Mouse (Mus musculus) embryonic facial prominence, embryonic 15.5 days (tissue): Measurements from ENCODE around the gene Inhbb. TPM values are rescaled to one million over a fixed set of nuclear protein-coding genes. Genes with fewer than 3 reads are reported as not detected.

ENCODE experiments used
- ATAC-seq: fragments of 200-750 bp; cut with Nextera tagmentation; 2 replicates; pipeline ENCODE4 v1.8.0; 2017; ENCODE audit warnings: low read depth, moderate TSS enrichment; ENCODE audit not compliant: insufficient number of reproducible peaks, low FRiP score, low TSS enrichment
- H3K27ac ChIP-seq: fragments of 300-500 bp; sonication (generic); replicated peaks from 2 replicates; pipeline ENCODE4 v1.5.1; 2015; ENCODE audit warnings: mild to moderate bottlenecking, inconsistent platforms
- H3K27me3 ChIP-seq: fragments of 300-500 bp; sonication (generic); 2 replicates; pipeline ENCODE4 v1.6.1; 2015; ENCODE audit warnings: inconsistent platforms
- H3K36me3 ChIP-seq: fragments of 300-500 bp; sonication (generic); 2 replicates; pipeline ENCODE4 v1.6.1; 2015; ENCODE audit warnings: mild to moderate bottlenecking, inconsistent platforms
- H3K4me1 ChIP-seq: fragments of 300-500 bp; sonication (generic); 2 replicates; pipeline ENCODE4 v1.6.1; 2015; ENCODE audit warnings: inconsistent platforms
- H3K4me2 ChIP-seq: fragments of 300-500 bp; sonication (generic); replicated peaks from 2 replicates; pipeline ENCODE4 v1.6.1; 2015; ENCODE audit warnings: mild to moderate bottlenecking, inconsistent platforms
- H3K4me3 ChIP-seq: fragments of 300-500 bp; sonication (generic); replicated peaks from 2 replicates; pipeline ENCODE4 v1.5.1; 2015; ENCODE audit warnings: mild to moderate bottlenecking, inconsistent platforms
- H3K9ac ChIP-seq: fragments of 300-500 bp; sonication (generic); 2 replicates; pipeline ENCODE4 v1.6.1; 2015; ENCODE audit warnings: inconsistent platforms
- H3K9me3 ChIP-seq: fragments of 300-500 bp; sonication (generic); replicated peaks from 2 replicates; pipeline ENCODE4 v1.6.1; 2016; ENCODE audit warnings: inconsistent platforms
- whole genome bisulfite sequencing: fragments of 180-500 bp; shearing (Covaris S2); methylation state at CpG from one replicate; pipeline ENCODE4 v1.1.7; 2015; 5-methylcytosine and 5-hydroxymethylcytosine counted together
- polyA plus RNA-seq: library from polyadenylated mRNA; unstranded; fragments of >200 nt; fragmentation: Nextera tagmentation; extraction: Ambion mirVana; gene quantifications from 2 replicates; pipeline ENCODE4 v1.2.1, GENCODE M21; 2015

Gene Inhbb
- polyA plus RNA-seq, 1 experiment from 2014 or later: 1.6 TPM

DNA sequence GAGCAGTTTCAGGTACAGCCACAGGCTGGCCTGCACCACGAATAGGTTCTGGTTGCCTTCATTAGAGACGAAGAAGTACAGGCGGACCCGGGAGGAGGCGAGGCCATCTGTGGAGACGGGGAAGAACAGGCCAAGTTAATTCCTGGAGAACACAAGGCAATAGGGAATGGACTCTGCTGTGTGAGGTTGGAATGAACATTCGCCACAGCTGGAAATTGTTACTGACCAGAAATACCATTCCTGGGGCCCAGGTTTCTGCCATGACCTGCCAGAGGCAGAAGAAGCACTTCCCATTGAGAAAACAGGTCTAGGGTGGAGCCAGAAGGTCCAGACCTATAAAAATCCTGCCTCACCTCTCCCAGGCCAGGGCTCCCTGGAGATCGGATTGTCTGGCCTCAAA, 4.1 kb downstream of the Inhbb start:
- no peaks in the 10 kb centered on the region for H3K9me3 ChIP-seq
- H3K36me3 ChIP-seq: no peaks in the 10 kb centered on the region
- H3K27me3 ChIP-seq: peaks cover 67% of the 10 kb centered on the region
- H3K4me2 ChIP-seq: no peak overlapping the region
- peaks cover 41% of the 10 kb centered on the region for H3K4me1 ChIP-seq
- no peak overlapping the region for H3K27ac ChIP-seq
- H3K4me3 ChIP-seq: no peak overlapping the region
- 46% methylated on average over 8 of the region's 8 CpGs for WGBS
- H3K9ac ChIP-seq: no peak overlapping the region
- ATAC-seq: no peak

- peaks cover 63% of the 10 kb centered on the region for H3K27me3 ChIP-seq
- H3K4me3 ChIP-seq: no peak overlapping the region
- H3K4me2 ChIP-seq: no peak overlapping the region
- H3K36me3 ChIP-seq: no peaks in the 10 kb centered on the region
- WGBS: 78% methylated on average over 20 of the region's 20 CpGs
- no peak overlapping the region for H3K27ac ChIP-seq
- ATAC-seq: no peak
- H3K4me1 ChIP-seq: peaks cover 38% of the 10 kb centered on the region
- H3K9me3 ChIP-seq: no peaks in the 10 kb centered on the region
- H3K9ac ChIP-seq: no peak overlapping the region
Observed at GRCm38 (mm10) chr1:119417542-119417941, 4.5 kb downstream of the Inhbb start.

DNA sequence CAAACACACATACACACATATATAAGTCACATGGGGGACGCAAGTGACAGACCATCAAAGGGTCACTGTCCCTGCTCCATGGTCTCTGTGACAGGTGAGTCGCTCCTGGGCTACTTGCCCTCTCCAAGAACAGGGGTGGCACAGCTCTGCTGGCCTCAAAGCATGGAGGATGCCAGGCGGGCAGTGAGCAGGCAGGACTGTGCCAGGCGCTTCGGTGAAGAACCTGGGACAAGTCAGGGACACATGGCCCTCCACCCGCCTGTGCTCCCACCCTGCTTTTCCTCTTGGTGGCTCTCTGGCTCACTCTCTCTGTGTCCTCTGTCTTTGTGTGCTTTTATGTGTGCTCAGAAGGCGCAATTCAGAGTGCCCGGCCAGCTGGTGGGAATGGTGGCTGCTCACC, 5.4 kb downstream of the Inhbb start:
- no peak overlapping the region for H3K4me3 ChIP-seq
- no peaks in the 10 kb centered on the region for H3K9me3 ChIP-seq
- 90% methylated on average over 8 of the region's 8 CpGs for WGBS
- H3K4me1 ChIP-seq: peaks cover 28% of the 10 kb centered on the region
- H3K27ac ChIP-seq: no peak overlapping the region
- H3K36me3 ChIP-seq: no peaks in the 10 kb centered on the region
- no peak overlapping the region for H3K9ac ChIP-seq
- ATAC-seq: no peak
- peaks cover 54% of the 10 kb centered on the region for H3K27me3 ChIP-seq
- no peak overlapping the region for H3K4me2 ChIP-seq

- no peak overlapping the region for H3K4me3 ChIP-seq
- no peaks in the 10 kb centered on the region for H3K9me3 ChIP-seq
- peaks cover 24% of the 10 kb centered on the region for H3K4me1 ChIP-seq
- H3K4me2 ChIP-seq: no peak overlapping the region
- peaks cover 49% of the 10 kb centered on the region for H3K27me3 ChIP-seq
- no peak overlapping the region for H3K9ac ChIP-seq
- 81% methylated on average over 7 of the region's 7 CpGs for WGBS
- no peak for ATAC-seq
- no peaks in the 10 kb centered on the region for H3K36me3 ChIP-seq
- no peak overlapping the region for H3K27ac ChIP-seq
Observed at GRCm38 (mm10) chr1:119416177-119416576, 5.9 kb downstream of the Inhbb start.

GRCm38 (mm10) chr1:119415151-119415550, 6.9 kb downstream of the Inhbb start:
- Histone ChIP-seq H3K9me3 (no peaks in the 10 kb centered on the region), H3K9ac (no peak overlapping the region), H3K4me2 (no peak overlapping the region), H3K27me3 (peaks cover 46% of the 10 kb centered on the region), H3K4me3 (no peak overlapping the region), H3K4me1 (peaks cover 14% of the 10 kb centered on the region), H3K27ac (no peak overlapping the region), H3K36me3 (no peaks in the 10 kb centered on the region)
- WGBS: 74% methylated on average over 8 of the region's 8 CpGs
- ATAC-seq: no peak

DNA sequence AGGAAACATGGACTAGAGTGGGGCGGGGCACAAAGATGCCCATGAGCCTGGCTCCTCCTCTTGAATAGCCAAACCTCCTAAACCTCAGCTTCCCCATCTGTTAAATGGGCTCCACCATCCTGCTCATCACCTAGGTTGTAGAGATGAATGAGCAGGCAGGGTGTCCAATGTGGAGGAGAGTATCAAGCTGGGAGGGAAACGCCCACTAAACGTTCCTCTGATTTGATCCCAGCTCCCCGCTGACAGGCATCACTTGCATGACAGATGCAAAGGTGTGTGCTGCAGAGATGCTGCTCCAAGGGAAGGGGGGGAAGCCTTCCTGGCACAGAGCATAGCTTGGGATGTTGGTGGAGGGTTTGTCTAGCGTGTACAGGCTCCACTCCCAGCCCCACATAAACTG, 11.4 kb downstream of the Inhbb start:
- no peak for ATAC-seq
- WGBS: 81% methylated on average over 5 of the region's 5 CpGs
- H3K4me1 ChIP-seq: peaks cover 4% of the 10 kb centered on the region; the same call in 1 of the 2 replicates
- no peak overlapping the region for H3K9ac ChIP-seq
- H3K27me3 ChIP-seq: 0 out of 2 replicates have a peak, but pooled peaks cover 6% of the 10 kb centered on the region
- H3K4me2 ChIP-seq: no peak overlapping the region
- no peak overlapping the region for H3K27ac ChIP-seq
- no peak overlapping the region for H3K4me3 ChIP-seq
- H3K9me3 ChIP-seq: no peaks in the 10 kb centered on the region
- H3K36me3 ChIP-seq: no peaks in the 10 kb centered on the region

- H3K4me3 ChIP-seq: no peak overlapping the region
- H3K27ac ChIP-seq: no peak overlapping the region
- ATAC-seq: no peak
- H3K36me3 ChIP-seq: no peaks in the 10 kb centered on the region
- no peak overlapping the region for H3K9ac ChIP-seq
- WGBS: 51% methylated on average over 5 of the region's 5 CpGs
- H3K4me2 ChIP-seq: no peak overlapping the region
- 0 out of 2 replicates have a peak, but pooled peaks cover 6% of the 10 kb centered on the region for H3K27me3 ChIP-seq
- H3K9me3 ChIP-seq: no peaks in the 10 kb centered on the region
- peaks cover 8% of the 10 kb centered on the region for H3K4me1 ChIP-seq
Observed at GRCm38 (mm10) chr1:119409599-119410168, 12.4 kb downstream of the Inhbb start.

DNA sequence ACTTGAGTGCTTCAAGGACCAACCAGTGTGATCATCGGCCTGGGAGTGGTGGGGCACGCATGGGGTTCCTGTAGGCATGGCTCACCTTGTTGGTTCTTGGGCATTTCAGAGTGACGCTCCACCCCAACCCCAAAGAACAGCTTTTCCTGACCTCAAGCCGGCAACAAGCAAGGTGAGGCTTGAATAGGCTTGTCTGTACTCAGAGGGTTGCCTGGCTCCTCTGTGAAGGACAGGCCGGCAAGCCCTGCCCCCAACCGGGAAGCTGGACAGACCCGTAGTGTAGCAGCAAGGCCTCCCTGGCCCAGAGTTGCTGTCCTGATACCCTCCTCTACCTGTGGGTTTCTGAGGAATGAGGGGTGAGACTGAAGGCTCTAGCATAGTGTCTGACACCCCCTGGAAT, 12.9 kb downstream of the Inhbb start:
- no peaks in the 10 kb centered on the region for H3K9me3 ChIP-seq
- H3K4me1 ChIP-seq: peaks cover 12% of the 10 kb centered on the region
- no peak for ATAC-seq
- H3K27me3 ChIP-seq: 0 out of 2 replicates have a peak, but pooled peaks cover 6% of the 10 kb centered on the region
- no peaks in the 10 kb centered on the region for H3K36me3 ChIP-seq
- no peak overlapping the region for H3K27ac ChIP-seq
- no peak overlapping the region for H3K9ac ChIP-seq
- H3K4me3 ChIP-seq: no peak overlapping the region
- no peak overlapping the region for H3K4me2 ChIP-seq
- 60% methylated on average over 7 of the region's 7 CpGs for WGBS

DNA sequence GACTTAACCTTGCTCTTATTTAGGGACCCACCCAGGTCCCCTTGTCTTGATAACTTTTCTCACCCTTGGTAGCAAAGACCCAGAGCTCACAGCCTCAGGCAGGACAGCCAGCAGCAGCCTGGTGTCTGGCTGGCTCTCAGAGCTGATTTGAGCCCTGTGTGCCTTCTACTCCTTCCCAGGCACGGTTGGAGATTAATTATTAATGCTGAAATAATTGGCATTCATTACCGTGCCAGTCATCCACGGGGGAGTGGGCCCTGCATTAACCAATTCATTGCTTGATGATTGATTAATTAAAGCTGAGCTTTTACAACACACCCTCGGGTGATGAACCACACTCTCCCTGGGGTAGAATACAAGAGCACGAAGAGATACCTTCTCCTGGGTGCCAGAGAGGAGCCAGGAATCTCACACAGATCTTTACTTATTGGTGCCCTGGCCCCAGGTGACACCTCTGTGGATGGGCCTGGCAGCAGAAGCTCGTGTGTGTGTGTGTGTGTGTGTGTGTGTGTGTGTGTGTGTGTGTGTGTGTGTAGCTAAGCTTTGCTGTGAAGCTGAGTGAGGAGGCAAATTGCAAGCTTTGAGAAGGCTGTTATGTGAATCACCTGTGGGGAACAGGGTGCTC, 14.2 kb downstream of the Inhbb start:
- Histone ChIP-seq H3K36me3 (no peaks in the 10 kb centered on the region), H3K9me3 (no peaks in the 10 kb centered on the region), H3K4me1 (peaks cover 12% of the 10 kb centered on the region), H3K4me3 (no peak overlapping the region), H3K27me3 (0 out of 2 replicates have a peak, but pooled peaks cover 6% of the 10 kb centered on the region), H3K4me2 (no peak overlapping the region), H3K9ac (no peak overlapping the region), H3K27ac (no peak overlapping the region)
- no peak for ATAC-seq
- 37% methylated on average over 6 of the region's 6 CpGs for WGBS

- no peak overlapping the region for H3K4me2 ChIP-seq
- no peak for ATAC-seq
- peaks cover 11% of the 10 kb centered on the region for H3K4me1 ChIP-seq
- no peaks in the 10 kb centered on the region for H3K27me3 ChIP-seq
- 10% methylated on average over 3 of the region's 3 CpGs for WGBS
- H3K9ac ChIP-seq: no peak overlapping the region
- H3K36me3 ChIP-seq: no peaks in the 10 kb centered on the region
- no peaks in the 10 kb centered on the region for H3K9me3 ChIP-seq
- H3K4me3 ChIP-seq: no peak overlapping the region
- H3K27ac ChIP-seq: no peak overlapping the region
Observed at GRCm38 (mm10) chr1:119404798-119405197, 17.2 kb downstream of the Inhbb start.

GRCm38 (mm10) chr1:119404341-119404740, 17.7 kb downstream of the Inhbb start:
- Histone ChIP-seq H3K4me2 (no peak overlapping the region), H3K4me3 (no peak overlapping the region), H3K4me1 (peaks cover 8% of the 10 kb centered on the region), H3K9me3 (no peaks in the 10 kb centered on the region), H3K36me3 (no peaks in the 10 kb centered on the region), H3K9ac (no peak overlapping the region), H3K27ac (no peak overlapping the region), H3K27me3 (no peaks in the 10 kb centered on the region)
- ATAC-seq: no peak
- 68% methylated on average over 4 of the region's 4 CpGs for WGBS

DNA sequence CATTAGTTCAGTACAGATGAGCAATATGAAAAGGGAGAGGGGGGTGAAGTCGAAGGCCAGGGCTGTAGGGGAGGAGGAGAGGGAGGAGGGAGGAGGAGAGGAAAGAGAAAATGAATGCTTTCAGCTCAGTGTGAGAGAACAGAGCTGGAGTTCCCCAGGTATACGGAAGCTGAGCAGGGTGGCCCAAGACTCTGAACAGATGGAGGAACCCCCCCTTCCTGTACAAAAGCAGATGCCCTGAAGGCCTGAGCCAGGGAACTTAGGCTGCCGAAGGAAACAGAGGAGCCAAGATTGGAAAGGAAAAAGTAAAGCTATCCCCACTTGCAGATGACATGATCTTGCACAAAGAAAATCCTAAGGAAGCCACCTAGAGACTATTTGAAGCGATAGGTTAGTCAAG, 20.8 kb downstream of the Inhbb start:
- no peak overlapping the region for H3K9ac ChIP-seq
- H3K36me3 ChIP-seq: no peaks in the 10 kb centered on the region
- H3K27ac ChIP-seq: no peak overlapping the region
- H3K9me3 ChIP-seq: no peaks in the 10 kb centered on the region
- ATAC-seq: no peak
- H3K4me2 ChIP-seq: no peak overlapping the region
- H3K4me3 ChIP-seq: no peak overlapping the region
- no peaks in the 10 kb centered on the region for H3K27me3 ChIP-seq
- 47% methylated on average over 4 of the region's 4 CpGs for WGBS
- peaks cover 8% of the 10 kb centered on the region for H3K4me1 ChIP-seq
